Mouse (Mus musculus): Measurements from ENCODE around the gene Tcea3.

Gene Tcea3

DNA sequence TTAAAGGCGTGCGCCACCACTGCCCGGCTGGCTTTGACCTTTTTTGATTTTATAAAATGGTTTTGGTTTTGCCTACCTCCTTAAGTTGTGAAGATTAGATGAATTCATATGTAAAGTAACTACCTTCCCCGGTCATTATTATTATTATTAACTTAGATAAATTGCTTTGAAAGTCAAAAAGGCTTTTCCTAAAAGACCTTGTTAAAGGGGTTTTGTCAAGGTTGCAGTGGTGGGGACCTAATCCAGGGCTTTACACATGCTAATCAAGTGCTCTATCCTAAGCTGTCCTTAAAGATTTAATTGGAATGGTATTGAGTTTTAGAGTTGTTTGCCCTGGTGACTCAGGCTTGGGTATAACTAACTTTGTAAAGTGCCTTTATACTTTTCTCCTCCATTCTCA, 70.1 kb downstream of the Tcea3 start:
- no peak for DNase-seq (ENCODE audit: low spot score in 2 of 2)

DNA sequence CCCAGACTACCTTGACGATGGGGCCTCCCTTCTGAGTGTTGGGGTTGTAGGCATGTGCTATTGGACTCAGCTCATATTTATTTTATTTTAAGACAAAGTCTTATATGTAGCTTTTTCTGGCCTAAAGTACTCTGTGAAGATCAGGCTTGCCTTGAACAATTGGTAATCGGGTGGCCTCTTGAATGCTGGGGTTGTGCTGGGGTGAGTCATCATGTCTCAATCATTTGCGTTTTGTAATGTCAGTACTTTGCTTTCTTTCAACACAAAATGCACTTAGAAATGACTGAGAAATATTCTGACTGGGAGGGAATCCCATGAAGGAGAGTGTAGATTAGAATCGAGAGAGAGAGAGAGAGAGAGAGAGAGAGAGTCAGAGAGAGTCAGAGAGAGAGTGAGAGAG, 72.5 kb downstream of the Tcea3 start:
- DNase-seq (ENCODE audit: low spot score in 2 of 2) = no peak

DNA sequence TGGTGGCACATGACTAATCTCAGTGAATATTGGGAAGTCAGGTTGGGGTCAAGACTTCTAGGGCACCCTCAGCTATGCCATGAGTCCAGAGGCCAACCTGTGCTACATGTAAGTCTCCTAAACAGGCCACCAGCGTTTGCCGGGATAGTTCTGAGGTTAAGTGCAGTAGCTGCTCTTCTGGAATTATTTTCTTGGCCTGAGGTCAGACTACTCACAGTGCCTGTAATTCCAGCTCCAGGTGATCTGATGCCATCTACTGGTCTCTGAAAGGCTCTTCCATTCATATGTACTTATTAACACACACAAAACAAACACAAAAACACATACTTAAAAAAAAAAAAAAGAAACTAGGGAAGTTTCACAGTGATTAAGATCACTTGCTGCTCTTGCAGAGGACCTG, 76.7 kb downstream of the Tcea3 start:
- no peak for DNase-seq (ENCODE audit: low spot score in 2 of 2)
